Mouse (Mus musculus) embryonic stem cell, embryonic (primary cell): ENCODE measurements around the gene Elmo1.

Experiments
- CTCF ChIA-PET, 4 experiments: fragments of 300-600 bp in 2 of 4; fragments of 350-600 bp in 2 of 4; sonication (Branson Sonifier 250); formaldehyde crosslinking; loops; one replicate each; lab custom pipeline; 2022; ENCODE audit warnings: inconsistent platforms in 2 of 4; lab: Charles Lee
- POLR2A ChIA-PET, 4 experiments: fragments of 300-600 bp in 2 of 4; fragments of 350-600 bp in 2 of 4; sonication (Branson Sonifier 250); formaldehyde crosslinking; loops; one replicate each; lab custom pipeline; 2022; ENCODE audit warnings: antibody characterized with exemption in 4 of 4, inconsistent platforms in 1 of 4; lab: Charles Lee

The Elmo1 gene

DNA sequence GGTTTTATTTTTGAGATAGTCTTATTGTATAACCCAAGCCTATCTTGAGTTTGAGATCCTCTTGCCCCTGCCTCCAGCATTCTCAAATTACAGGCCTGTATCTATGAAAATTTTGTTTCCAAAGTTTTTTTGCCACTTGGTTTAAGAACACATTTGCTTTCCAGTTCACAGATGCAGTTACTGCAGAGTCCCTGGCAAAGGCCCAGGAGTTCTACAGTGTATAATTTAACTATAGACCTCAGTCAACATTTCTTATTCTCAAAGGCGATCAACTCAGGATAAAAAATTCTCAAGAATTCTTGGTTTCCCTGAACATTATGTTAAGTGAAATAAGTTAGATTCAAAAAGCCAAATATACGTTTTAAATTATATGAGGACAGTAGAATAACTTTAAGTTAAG, 115.3 kb downstream of the Elmo1 start:
- POLR2A ChIA-PET: no interaction called here
- CTCF ChIA-PET: no interaction called here

GRCm38 (mm10) chr13:20207126-20207525, 116.7 kb downstream of the Elmo1 start:
- ChIA-PET CTCF (interaction anchor here in 3 of 4 experiments (0.6 to 1.2 kb wide), 3 partner anchors 9 to 408 kb away, joined by 3 to 14 read pairs (median 3); partner anchors contain the start of gene Elmo1 (in 1 of the 3)), POLR2A (interaction anchor here in 1 of 4 experiments (1.1 kb wide), 2 partner anchors 9 to 22 kb away, joined by 3 read pairs; no protein-coding TSS in a partner anchor)

- POLR2A ChIA-PET: interaction anchor here in 2 of 4 experiments (0.6 to 1.1 kb wide), 3 partner anchors 23 to 825 kb away, joined by 3 to 4 read pairs (median 3); no protein-coding TSS in a partner anchor
- CTCF ChIA-PET: interaction anchor here in 1 of 4 experiments (1.2 kb wide), 1 partner anchor 118 kb away, joined by 3 read pairs; the partner anchor contains the start of gene Elmo1
Measured at GRCm38 (mm10) chr13:20207950-20208642, 117.7 kb downstream of the Elmo1 start.

GRCm38 (mm10) chr13:20208867-20209266, 118.5 kb downstream of the Elmo1 start:
- CTCF ChIA-PET: no interaction called here
- POLR2A ChIA-PET: no interaction called here

- ChIA-PET POLR2A (no interaction called here), CTCF (no interaction called here)
Measured at GRCm38 (mm10) chr13:20211780-20212179, 121.4 kb downstream of the Elmo1 start.

GRCm38 (mm10) chr13:20212665-20213064, 122.3 kb downstream of the Elmo1 start:
- POLR2A ChIA-PET: no interaction called here
- CTCF ChIA-PET: no interaction called here

DNA sequence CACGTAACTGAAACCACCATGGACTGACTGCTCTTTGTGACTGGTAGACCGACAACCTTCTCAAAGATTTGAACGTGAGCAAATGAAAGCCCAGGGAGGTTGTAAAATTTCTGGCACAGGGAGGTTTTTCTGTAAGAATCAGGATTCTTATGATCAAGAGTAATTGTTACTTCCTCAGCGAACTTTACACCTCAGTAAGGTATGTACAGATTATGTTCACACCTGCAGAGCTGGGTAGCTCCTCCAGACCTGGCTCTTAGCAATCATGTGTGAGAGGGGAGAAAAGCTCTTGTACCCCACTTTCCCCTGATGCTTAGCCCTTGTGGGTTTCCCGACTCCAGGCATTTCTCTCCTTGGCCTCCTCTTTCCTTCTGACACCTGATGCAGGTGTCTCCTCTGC, 123.5 kb downstream of the Elmo1 start:
- ChIA-PET POLR2A (interaction anchor here in 1 of 4 experiments (0.5 kb wide), 1 partner anchor 111 kb away, joined by 3 read pairs; no protein-coding TSS in a partner anchor), CTCF (no interaction called here)

DNA sequence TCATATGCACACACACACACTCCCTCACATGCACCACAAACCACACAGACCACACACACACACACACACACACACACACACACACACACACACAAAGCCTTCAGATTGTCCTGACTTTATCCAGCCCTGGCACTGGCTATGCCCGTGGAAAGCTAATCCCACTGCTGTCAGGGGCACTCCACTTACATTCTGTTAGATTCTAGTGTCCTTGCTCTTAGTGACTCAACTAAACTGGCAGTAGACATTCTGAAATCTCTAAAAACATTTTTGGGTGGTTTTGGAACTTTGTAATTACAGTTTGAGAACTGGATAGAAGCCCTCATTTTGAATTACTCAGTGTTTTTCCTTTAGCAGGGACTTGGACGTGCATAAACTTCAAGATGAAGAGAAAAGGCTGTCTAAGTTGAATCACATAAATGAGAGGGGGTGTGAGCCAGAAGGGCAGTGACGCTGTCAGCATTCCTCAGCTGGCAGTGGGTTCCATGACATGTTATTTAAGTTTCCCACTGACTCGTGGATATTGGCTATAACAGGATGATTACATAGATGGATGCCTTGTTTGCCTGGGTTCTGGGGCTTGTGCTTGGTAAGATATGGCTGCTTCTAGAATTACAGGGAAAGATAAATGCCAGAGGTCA, 127.2 kb downstream of the Elmo1 start:
- POLR2A ChIA-PET: interaction anchor here in 1 of 4 experiments (1.4 to 1.6 kb wide), 2 partner anchors 8 to 43 kb away, joined by 3 to 4 read pairs; no protein-coding TSS in a partner anchor
- CTCF ChIA-PET: no interaction called here

GRCm38 (mm10) chr13:20218126-20218525, 127.7 kb downstream of the Elmo1 start:
- CTCF ChIA-PET: interaction anchor here in 1 of 4 experiments (0.5 kb wide), 1 partner anchor 38 kb away, joined by 4 read pairs; no protein-coding TSS in a partner anchor
- POLR2A ChIA-PET: interaction anchor here in 1 of 4 experiments (0.9 to 1.6 kb wide), 3 partner anchors 8 to 42 kb away, joined by 3 to 4 read pairs (median 3); no protein-coding TSS in a partner anchor

DNA sequence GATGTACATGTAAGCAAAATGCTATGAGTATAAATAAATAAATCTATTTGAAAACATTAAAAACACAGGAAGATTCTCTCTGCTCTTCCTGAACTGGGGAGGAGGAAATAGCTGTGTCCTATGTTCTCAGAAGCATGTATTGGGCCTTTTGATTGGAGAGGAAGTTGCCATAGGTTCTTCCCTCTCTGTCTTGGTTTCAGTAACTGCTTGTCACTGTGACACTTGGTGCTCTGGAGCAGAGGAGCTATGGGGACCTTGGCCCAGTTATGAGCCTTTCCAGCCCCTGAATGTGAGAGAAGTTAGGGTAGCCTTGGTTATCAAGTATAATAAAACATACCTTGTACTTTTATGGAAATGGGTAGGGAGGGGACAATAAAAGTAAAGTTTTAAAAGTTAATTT, 130.0 kb downstream of the Elmo1 start:
- CTCF ChIA-PET: no interaction called here

DNA sequence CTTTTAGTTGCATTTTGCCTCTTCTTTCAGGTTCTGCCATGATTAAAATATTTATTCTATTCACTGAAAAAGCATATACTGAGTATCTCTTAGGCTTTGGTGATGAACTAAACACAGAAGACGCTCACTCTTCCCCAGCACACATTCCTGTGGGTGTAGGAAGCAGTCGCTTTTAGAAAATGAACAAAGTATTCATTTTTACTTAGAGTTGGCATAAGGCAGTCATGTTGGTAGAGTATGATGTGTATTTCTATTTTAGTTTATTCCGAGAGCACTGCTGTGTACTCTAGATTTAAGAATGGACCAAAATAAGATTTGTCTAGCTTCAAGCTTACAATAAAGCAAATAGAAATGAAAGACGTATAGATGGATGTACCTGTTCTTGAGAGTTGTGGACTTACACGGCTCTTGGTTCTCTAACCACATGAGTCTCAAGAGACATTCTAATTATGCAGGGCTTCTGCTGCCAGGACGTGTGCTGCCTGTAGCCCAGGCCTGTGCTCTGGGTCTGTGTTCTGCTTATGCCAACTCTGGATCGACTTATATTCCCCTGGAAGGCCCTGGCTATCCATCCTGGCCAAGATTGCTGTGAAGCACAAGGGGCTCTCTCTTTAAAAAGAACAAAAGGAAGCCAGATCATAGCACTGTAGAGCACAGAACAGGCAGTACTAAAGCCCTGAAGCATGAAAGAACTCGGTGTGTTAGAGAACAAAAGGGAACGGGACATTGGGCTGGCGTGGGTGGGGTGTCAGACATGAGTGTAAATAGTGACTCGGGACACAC, 137.7 kb downstream of the Elmo1 start:
- POLR2A ChIA-PET: interaction anchor here in 1 of 4 experiments (0.9 kb wide), 1 partner anchor 10 kb away, joined by 3 read pairs; no protein-coding TSS in a partner anchor

More for the DNA sequence above, 130.0 kb downstream of the Elmo1 start:
- POLR2A ChIA-PET: no interaction called here

DNA sequence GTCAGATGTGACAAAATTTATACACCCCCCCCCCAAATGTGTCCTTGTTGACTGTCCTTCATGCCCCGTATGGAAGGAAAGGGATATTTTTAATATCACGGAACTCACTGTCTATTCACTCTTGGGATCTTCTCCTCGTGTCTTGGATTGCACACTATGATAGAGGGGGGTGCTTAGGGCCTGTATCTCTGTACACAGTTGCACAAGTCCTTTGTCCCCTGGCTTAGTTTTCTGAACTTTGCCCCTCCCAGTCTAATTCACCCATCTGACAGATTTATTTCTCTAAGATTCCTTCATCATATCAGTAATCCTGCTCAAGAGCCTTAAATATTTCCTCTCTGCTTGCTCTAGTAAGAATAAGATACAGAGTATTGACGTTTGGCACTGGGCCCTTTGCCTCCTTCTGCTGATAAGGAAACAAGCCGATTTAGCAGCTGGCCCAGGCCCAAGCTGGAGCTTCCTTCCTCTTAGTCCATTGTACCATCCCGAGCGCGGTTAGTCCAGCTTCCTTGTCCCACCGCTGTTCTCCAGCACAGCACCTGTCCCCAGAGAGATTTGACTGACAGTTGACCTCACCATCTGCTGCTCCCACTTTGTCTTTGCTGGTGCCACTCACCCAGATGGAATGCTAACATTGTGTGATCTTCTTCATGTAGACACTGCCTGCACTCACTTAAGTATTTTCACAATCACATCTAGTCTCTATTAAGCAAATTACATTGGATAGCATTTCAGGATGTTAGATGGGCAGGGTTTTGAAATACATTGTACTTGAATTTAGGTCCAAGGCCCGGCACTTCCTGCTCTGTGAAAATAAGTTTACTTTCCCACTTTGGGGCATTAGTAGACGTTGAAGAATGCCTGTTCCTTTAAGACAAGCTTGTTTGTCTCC, 141.7 kb downstream of the Elmo1 start:
- ChIA-PET CTCF (no interaction called here), POLR2A (no interaction called here)

More for the DNA sequence above, 137.7 kb downstream of the Elmo1 start:
- CTCF ChIA-PET: no interaction called here

DNA sequence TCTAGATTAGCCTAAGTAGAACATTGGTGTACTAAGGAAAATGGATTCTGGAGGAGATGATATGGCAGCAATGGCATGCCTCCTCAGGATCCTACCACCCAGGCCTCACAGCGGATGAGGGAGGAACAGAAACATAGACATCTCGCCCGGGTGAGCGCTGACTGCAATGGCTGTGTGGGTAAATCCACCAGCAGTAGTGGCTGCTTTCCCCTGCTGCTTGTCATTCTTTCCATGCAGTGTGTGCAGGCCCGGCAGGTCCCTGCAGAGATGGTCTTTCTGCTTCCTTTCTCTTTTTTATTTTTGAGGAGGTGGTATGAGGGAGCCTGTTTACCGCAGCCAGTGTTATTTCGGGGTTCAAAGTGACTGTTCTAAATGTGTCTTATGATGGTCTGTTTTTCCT, 143.3 kb downstream of the Elmo1 start:
- CTCF ChIA-PET: no interaction called here
- POLR2A ChIA-PET: no interaction called here

DNA sequence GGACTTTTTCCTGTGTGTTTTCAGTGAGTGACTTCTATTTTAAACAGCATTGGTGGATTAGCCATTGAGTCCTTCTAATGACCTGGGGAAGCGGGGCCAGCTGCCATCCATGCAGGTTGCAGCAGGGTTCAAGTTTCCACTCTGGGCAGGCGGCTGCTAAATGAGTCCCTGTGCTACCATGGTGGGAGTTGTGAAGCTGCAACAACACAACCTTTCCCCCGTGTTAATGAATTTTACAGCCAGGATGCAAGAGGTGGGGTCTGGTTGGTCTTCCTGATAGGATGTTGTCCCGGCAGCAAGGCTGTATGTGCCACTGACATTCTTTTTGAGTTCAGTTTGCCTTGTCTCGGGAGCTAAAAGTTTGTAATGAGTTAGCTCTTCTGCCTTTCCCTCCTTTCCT, 147.2 kb downstream of the Elmo1 start:
- POLR2A ChIA-PET: interaction anchor here in 1 of 4 experiments (0.5 to 1.3 kb wide), 2 partner anchors 9 to 1934 kb away, joined by 3 to 4 read pairs; no protein-coding TSS in a partner anchor

DNA sequence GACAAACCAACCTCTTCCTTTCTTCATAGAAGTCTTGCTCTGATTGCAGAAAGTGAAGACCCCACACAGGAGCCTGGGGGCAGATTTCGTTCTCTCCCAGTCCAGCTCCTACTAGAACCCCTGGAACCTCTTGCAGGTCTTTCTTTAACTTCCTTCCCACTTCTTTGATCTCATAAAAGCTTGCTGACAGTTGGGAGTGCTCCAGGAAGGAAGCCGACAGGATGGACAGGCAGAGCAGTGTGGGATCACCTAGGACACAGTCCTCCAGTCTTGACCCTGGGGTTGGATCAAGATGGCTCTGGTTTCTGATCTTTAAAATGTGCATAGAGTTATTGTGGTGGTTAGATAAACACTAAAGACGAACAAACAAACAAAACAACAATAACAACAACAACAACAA, 147.8 kb downstream of the Elmo1 start:
- CTCF ChIA-PET: interaction anchor here in 1 of 4 experiments (0.6 kb wide), 1 partner anchor 1554 kb away, joined by 3 read pairs; no protein-coding TSS in a partner anchor
- POLR2A ChIA-PET: interaction anchor here in 1 of 4 experiments (0.5 to 1.3 kb wide), 2 partner anchors 9 to 1934 kb away, joined by 3 to 4 read pairs; no protein-coding TSS in a partner anchor

More for the DNA sequence above, 147.2 kb downstream of the Elmo1 start:
- CTCF ChIA-PET: interaction anchor here in 1 of 4 experiments (0.6 kb wide), 1 partner anchor 1554 kb away, joined by 3 read pairs; no protein-coding TSS in a partner anchor

DNA sequence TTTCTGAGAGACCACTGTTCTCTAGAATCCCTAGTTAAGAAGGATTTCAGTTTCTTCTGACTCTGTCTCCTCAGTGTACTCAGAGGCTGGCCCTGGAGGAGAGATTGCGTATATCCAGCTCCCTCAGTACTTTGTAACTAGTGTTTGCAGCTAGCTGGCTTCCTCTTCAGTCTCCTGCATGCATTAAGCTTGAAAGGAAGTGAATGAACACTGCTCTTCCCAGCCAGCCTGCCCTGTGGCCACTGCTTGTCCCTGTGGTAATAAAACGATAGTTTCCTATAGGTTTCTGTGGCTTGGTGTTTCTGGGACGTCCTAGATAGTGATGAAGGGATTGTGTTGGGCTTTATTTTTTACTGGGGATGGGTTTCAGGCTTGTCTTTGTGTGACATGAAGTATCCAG, 148.3 kb downstream of the Elmo1 start:
- CTCF ChIA-PET: no interaction called here
- POLR2A ChIA-PET: interaction anchor here in 1 of 4 experiments (1.3 kb wide), 1 partner anchor 10 kb away, joined by 3 read pairs; no protein-coding TSS in a partner anchor

DNA sequence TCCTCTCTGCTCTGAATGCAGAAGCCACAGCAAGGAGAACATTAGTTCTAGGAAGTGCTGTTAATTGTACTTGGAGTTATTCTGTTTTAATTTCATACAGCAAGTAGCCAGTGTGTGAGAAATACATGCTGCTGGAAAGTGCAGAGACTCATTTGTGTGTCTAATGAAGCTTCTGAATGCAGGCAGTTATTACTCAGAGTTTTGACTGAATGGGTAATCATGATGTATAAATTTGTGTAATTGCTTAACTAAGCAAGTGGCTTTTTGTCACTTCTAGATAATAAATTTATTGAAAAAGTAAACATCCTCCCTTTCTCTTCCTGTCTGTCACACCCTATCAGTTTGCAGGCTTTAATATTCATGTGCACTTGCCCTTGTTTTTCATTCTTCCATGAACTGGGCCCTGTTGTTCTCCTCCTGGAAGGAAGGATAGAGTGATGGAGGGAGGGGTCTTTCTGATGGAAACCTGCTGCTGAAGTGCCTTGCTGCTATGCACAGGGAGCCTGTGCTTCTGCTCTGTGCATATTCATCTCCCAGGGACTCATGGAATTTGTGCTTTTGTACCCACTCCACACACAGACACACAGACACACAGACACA, 159.8 kb downstream of the Elmo1 start:
- CTCF ChIA-PET: no interaction called here
- POLR2A ChIA-PET: interaction anchor here in 1 of 4 experiments (1.4 kb wide), 1 partner anchor 15 kb away, joined by 3 read pairs; no protein-coding TSS in a partner anchor
